Mouse (Mus musculus) CH12.LX (cell line): ENCODE data around the gene Gm12184. TPM values are rescaled to one million over a fixed set of nuclear protein-coding genes. Genes with fewer than 3 reads are reported as not detected.

Experiments
- DNase-seq: peaks from one replicate; pipeline ENCODE4 v3.0.0-alpha.2; 2013; ENCODE audit errors: extremely low read depth
- H3K27ac ChIP-seq: 2 replicates; pipeline ENCODE4 v1.5.1; 2012; ENCODE audit warnings: low read depth, mild to moderate bottlenecking, control low read depth, moderate library complexity; ENCODE audit not compliant: insufficient read depth
- H3K27me3 ChIP-seq: replicated peaks from 2 replicates; pipeline ENCODE3; 2012; ENCODE audit warnings: inconsistent platforms
- H3K36me3 ChIP-seq, 2 experiments: replicated peaks in 1 of 2; 2 replicates each; pipeline versions ENCODE3 to v1.6.1; 2012; ENCODE audit warnings: inconsistent platforms in 1 of 2, low read length in 1 of 2, mild to moderate bottlenecking in 1 of 2, mixed read lengths in 1 of 2, moderate library complexity in 1 of 2; ENCODE audit not compliant: control insufficient read depth in 1 of 2, insufficient read depth in 1 of 2
- H3K4me1 ChIP-seq, 2 experiments: 2 replicates each; pipeline ENCODE4 v1.6.1; 2012; ENCODE audit warnings: inconsistent platforms in 1 of 2, moderate library complexity in 1 of 2; ENCODE audit not compliant: insufficient read depth in 2 of 2, control insufficient read depth in 1 of 2
- H3K4me2 ChIP-seq: 2 replicates; pipeline ENCODE4 v1.6.1; 2012; ENCODE audit warnings: low read depth, mild to moderate bottlenecking, control low read depth; ENCODE audit not compliant: poor library complexity, insufficient read depth, severe bottlenecking
- H3K4me3 ChIP-seq, 3 experiments: fragments of 150-350 bp in 1 of 3; sonication (generic) in 1 of 3; replicated peaks in 1 of 3; 2 replicates each; pipeline versions ENCODE3 to v1.5.1; 2011 to 2012; ENCODE audit warnings: low read depth in 2 of 3, low read length in 2 of 3, mild to moderate bottlenecking in 2 of 3, moderate library complexity in 2 of 3, control low read depth in 1 of 3, improper control_type of control experiment in 1 of 3, inconsistent platforms in 1 of 3, mixed read lengths in 1 of 3; ENCODE audit not compliant: poor library complexity in 1 of 3
- H3K79me2 ChIP-seq: replicated peaks from 2 replicates; pipeline ENCODE4 v1.6.1; 2012; ENCODE audit warnings: mild to moderate bottlenecking, moderate library complexity; ENCODE audit not compliant: control insufficient read depth, poor library complexity, insufficient read depth, severe bottlenecking; ENCODE audit errors: extremely low read depth
- H3K9ac ChIP-seq: 2 replicates; pipeline ENCODE4 v1.6.1; 2012; ENCODE audit warnings: low read depth, mild to moderate bottlenecking, control low read depth, moderate library complexity; ENCODE audit not compliant: insufficient read depth
- H3K9me3 ChIP-seq: replicated peaks from 2 replicates; pipeline ENCODE3; 2012; ENCODE audit warnings: low read length, inconsistent platforms, mixed read lengths
- BHLHE40 ChIP-seq: IDR thresholded peaks from 2 replicates; pipeline ENCODE4 v1.6.1; 2011; ENCODE audit warnings: mild to moderate bottlenecking, low read depth, low read length, improper control_type of control experiment
- CHD1 ChIP-seq: IDR thresholded peaks from 2 replicates; pipeline ENCODE4 v1.6.1; 2012; ENCODE audit warnings: low read depth, low read length, improper control_type of control experiment, inconsistent platforms
- CTCF ChIP-seq, 2 experiments: IDR thresholded peaks in 1 of 2; conservative IDR thresholded peaks in 1 of 2; 2 replicates each; pipeline ENCODE4 v1.5.1; 2011 to 2012; ENCODE audit warnings: low read depth in 2 of 2, low read length in 2 of 2, improper control_type of control experiment in 1 of 2, inconsistent platforms in 1 of 2, mild to moderate bottlenecking in 1 of 2, moderate library complexity in 1 of 2
- E2F4 ChIP-seq: IDR thresholded peaks from 2 replicates; pipeline ENCODE4 v1.6.1; 2011; ENCODE audit warnings: low read depth, low read length, improper control_type of control experiment; ENCODE audit not compliant: insufficient replicate concordance
- EP300 ChIP-seq: IDR thresholded peaks from 2 replicates; pipeline ENCODE4 v1.6.1; 2011; ENCODE audit warnings: low read length, improper control_type of control experiment
- ETS1 ChIP-seq: conservative IDR thresholded peaks from 2 replicates; pipeline ENCODE4 v1.6.1; 2012; ENCODE audit warnings: low read depth, mild to moderate bottlenecking, inconsistent platforms, low read length, improper control_type of control experiment, moderate library complexity
- GABPA ChIP-seq: IDR thresholded peaks from 2 replicates; pipeline ENCODE4 v1.6.1; 2012; ENCODE audit warnings: low read depth, low read length, improper control_type of control experiment, inconsistent platforms; ENCODE audit not compliant: insufficient replicate concordance
- IRF4 ChIP-seq: IDR thresholded peaks from 2 replicates; pipeline ENCODE4 v1.6.1; 2014; ENCODE audit warnings: low read depth, mild to moderate bottlenecking, inconsistent platforms, low read length, improper control_type of control experiment
- JUND ChIP-seq: conservative IDR thresholded peaks from 2 replicates; pipeline ENCODE4 v1.6.1; 2011; ENCODE audit warnings: low read depth, low read length, improper control_type of control experiment
- KAT2A ChIP-seq: IDR thresholded peaks from 2 replicates; pipeline ENCODE4 v1.6.1; 2012; ENCODE audit warnings: low read length, improper control_type of control experiment, inconsistent platforms; ENCODE audit not compliant: insufficient replicate concordance
- MAX ChIP-seq: IDR thresholded peaks from 2 replicates; pipeline ENCODE4 v1.6.1; 2011; ENCODE audit warnings: low read length, improper control_type of control experiment
- MEF2A ChIP-seq: IDR thresholded peaks from 2 replicates; pipeline ENCODE4 v1.6.1; 2014; ENCODE audit warnings: low read depth, mild to moderate bottlenecking, inconsistent platforms, low read length, improper control_type of control experiment, borderline replicate concordance
- MXI1 ChIP-seq: IDR thresholded peaks from 2 replicates; pipeline ENCODE4 v1.6.1; 2011; ENCODE audit warnings: mild to moderate bottlenecking, low read depth, low read length, improper control_type of control experiment
- MYC ChIP-seq: IDR thresholded peaks from 2 replicates; pipeline ENCODE4 v1.6.1; 2011; ENCODE audit warnings: low read depth, mild to moderate bottlenecking, improper control_type of control experiment, low read length
- NELFE ChIP-seq: IDR thresholded peaks from 2 replicates; pipeline ENCODE4 v1.6.1; 2011; ENCODE audit warnings: low read depth, low read length, improper control_type of control experiment
- NRF1 ChIP-seq: IDR thresholded peaks from 2 replicates; pipeline ENCODE4 v1.6.1; 2014; ENCODE audit warnings: low read depth, mild to moderate bottlenecking, inconsistent platforms, low read length, improper control_type of control experiment, moderate library complexity
- POLR2A ChIP-seq: IDR thresholded peaks from 2 replicates; pipeline ENCODE4 v1.6.1; 2011; ENCODE audit warnings: low read depth, mild to moderate bottlenecking, improper control_type of control experiment, low read length
- POLR2AphosphoS2 ChIP-seq: IDR thresholded peaks from 2 replicates; pipeline ENCODE4 v1.6.1; 2011; ENCODE audit warnings: low read depth, low read length, improper control_type of control experiment
- RAD21 ChIP-seq: IDR thresholded peaks from 2 replicates; pipeline ENCODE4 v1.6.1; 2011; ENCODE audit warnings: low read depth, mild to moderate bottlenecking, low read length, improper control_type of control experiment, moderate library complexity
- RCOR1 ChIP-seq: conservative IDR thresholded peaks from 2 replicates; pipeline ENCODE4 v1.6.1; 2012; ENCODE audit warnings: low read depth, mild to moderate bottlenecking, inconsistent platforms, low read length, improper control_type of control experiment
- SIN3A ChIP-seq: IDR thresholded peaks from 2 replicates; pipeline ENCODE4 v1.6.1; 2012; ENCODE audit warnings: low read length, improper control_type of control experiment, inconsistent platforms
- SMC3 ChIP-seq: IDR thresholded peaks from 2 replicates; pipeline ENCODE4 v1.6.1; 2011; ENCODE audit warnings: low read depth, low read length, improper control_type of control experiment
- TBP ChIP-seq: conservative IDR thresholded peaks from 2 replicates; pipeline ENCODE4 v1.6.1; 2011; ENCODE audit warnings: low read depth, low read length, improper control_type of control experiment
- TCF12 ChIP-seq: IDR thresholded peaks from 2 replicates; pipeline ENCODE4 v1.6.1; 2014; ENCODE audit warnings: low read depth, mild to moderate bottlenecking, inconsistent platforms, low read length, improper control_type of control experiment
- UBTF ChIP-seq: IDR thresholded peaks from 2 replicates; pipeline ENCODE4 v1.6.1; 2012; ENCODE audit warnings: low read depth, mild to moderate bottlenecking, inconsistent platforms, low read length, improper control_type of control experiment, moderate library complexity
- USF2 ChIP-seq: conservative IDR thresholded peaks from 2 replicates; pipeline ENCODE4 v1.6.1; 2011; ENCODE audit warnings: low read depth, low read length, improper control_type of control experiment
- ZMIZ1 ChIP-seq: IDR thresholded peaks from 2 replicates; pipeline ENCODE4 v1.6.1; 2012; ENCODE audit warnings: low read depth, mild to moderate bottlenecking, inconsistent platforms, low read length, improper control_type of control experiment
- ZNF384 ChIP-seq: IDR thresholded peaks from 2 replicates; pipeline ENCODE4 v1.6.1; 2012; ENCODE audit warnings: low read depth, low read length, improper control_type of control experiment, inconsistent platforms
- dilution Hi-C: fragments of 300-500 bp; cut with MboI; formaldehyde crosslinking; loops from 2 replicates; pipeline ENCODE4 v1.14.3; 2020; ENCODE audit warnings: low sequenced_read_pairs; ENCODE audit not compliant: extremely low pct_unique_long_range_greater_than_20kb, extremely low pct_ligation_motif_present
- in situ Hi-C: fragments of 300-500 bp; cut with MboI; formaldehyde crosslinking; loops from 3 replicates; pipeline ENCODE4 v1.14.3; 2019; ENCODE audit warnings: low sequenced_read_pairs, low pct_ligation_motif_present, low pct_unique_long_range_greater_than_20kb, mixed read lengths
- polyA plus RNA-seq: library from polyadenylated mRNA; unstranded; fragments of >175 nt; gene quantifications from 2 replicates; pipeline ENCODE4 v1.2.1, GENCODE M21; 2012; ENCODE audit warnings: low read depth; ENCODE audit not compliant: insufficient read length
- total RNA-seq, 2 experiments: library from RNA; depleted of rRNA; stranded (reverse); fragments of 300-350 nt in 1 of 2; fragments of >200 nt in 1 of 2; gene quantifications; 2 replicates each; pipeline ENCODE4 v1.2.3; 2012 to 2014

Gene Gm12184
- total and polyA plus RNA-seq, 3 experiments = 5.6 to 51.6 (median 7.1) TPM

DNA sequence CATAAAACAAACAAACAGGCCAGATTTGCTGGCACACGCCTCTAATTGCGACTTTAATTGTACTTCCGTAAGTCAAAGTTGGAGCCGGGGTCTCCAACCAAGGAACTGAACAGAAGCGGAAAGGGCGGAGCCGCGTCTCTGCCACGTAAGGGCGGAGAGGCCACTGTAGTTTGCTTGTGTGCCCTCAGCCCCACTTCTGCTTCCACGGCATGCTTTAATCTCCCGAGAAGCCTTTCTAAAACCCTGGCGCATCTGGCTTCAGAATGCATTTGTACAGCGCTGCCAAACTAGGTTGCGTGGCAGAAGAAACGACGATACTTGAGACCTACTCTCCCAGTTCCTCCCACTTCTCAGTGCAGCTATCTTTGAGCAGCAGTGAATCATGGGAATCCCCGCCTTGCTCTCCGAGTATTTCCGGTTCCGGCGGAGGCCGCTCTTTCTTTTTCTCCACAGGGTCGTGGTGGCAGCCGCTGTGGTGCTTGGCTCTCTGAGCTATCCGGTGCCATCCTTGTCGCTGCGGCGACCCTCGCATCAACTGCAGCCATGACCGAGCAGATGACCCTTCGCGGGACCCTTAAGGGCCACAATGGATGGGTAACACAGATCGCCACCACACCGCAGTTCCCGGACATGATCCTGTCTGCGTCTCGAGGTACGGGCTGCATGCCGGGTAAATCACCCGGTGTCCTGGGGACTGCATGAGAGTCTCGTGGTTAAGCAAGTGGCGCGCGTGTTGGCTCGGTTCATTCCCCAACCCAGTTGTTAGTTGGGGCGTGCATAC, 26.3 kb downstream of the Gm12184 start, which contains the start of gene Rack1 (continued):
- peak; percentile 98 for TF ChIP-seq POLR2AphosphoS2
- TF ChIP-seq POLR2A = peak; percentile 99
- TF ChIP-seq GABPA = no peak; the same call in 1 of the 2 replicates
- TF ChIP-seq MEF2A = peak; percentile 69
- peak; percentile 100 for TF ChIP-seq NELFE
- TF ChIP-seq JUND = no peak; the same call in 1 of the 2 replicates
- no peak; the same call in 1 of the 2 replicates for TF ChIP-seq ZNF384
- 0 out of 2 replicates have a peak, but pooled peaks have one; percentile 27 for TF ChIP-seq UBTF
- no peak for TF ChIP-seq USF2
- peak; percentile 100 for TF ChIP-seq MYC
- TF ChIP-seq TBP = peak; percentile 97
- TF ChIP-seq, all 38 proteins: peak for 19

DNA sequence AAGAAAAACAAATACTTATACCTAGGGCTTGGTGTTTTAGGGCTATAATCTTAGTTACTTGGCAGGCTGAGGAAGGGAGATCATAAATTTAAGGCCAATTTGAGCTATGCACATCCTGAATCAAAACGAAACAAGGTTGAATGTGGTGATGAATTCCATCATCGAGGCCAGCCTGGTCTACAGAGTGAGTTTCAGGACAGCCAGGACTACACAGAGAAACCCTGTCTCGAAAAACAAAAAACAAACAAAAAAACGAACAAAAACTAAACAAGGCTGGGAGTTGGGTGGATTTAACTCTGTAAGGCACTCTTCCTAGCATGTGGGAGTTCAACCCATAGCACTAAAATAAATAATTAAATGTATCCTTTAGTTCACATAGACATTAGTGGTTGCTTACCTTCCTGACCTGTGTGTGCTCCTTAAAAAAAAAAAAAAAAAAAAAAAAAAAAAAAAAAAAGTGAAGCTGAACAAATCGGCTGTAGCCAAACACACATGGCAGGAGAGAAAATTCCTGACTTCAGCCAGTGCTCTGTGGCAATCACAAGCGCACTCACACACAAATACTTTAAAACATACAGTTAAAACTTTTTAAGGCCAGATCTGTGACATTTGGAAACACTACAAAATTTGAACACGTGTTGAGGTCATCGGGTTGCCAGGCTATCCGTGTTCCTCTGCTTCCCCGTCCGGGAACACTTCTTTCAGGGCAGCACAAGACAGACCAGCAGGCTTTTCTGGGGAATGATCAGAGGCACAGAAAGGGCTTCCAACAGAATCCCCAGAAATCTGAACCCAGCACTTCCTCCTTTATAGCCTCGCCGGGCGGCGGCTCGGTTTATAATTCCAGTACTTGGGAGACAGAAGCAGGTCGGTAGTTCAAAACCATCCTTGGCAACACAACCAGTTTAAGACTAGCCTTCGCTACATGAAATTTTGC, 27.2 kb downstream of the Gm12184 start:
- dilution Hi-C loops (no loop called here), in situ Hi-C loops (loop anchor here (5.0 kb wide), 1 partner anchor 303 kb away; no protein-coding TSS in a partner anchor)
- peaks cover 15 to 48% of the 10 kb centered on the region in 2 experiments for H3K4me1 ChIP-seq
- peak overlapping the region; percentile 86 for H3K27ac ChIP-seq
- H3K9me3 ChIP-seq = no peaks in the 10 kb centered on the region
- H3K9ac ChIP-seq = peak overlapping the region; percentile 98
- H3K36me3 ChIP-seq = peaks cover 34 to 47% of the 10 kb centered on the region in 2 experiments
- H3K27me3 ChIP-seq = no peaks in the 10 kb centered on the region
- TF ChIP-seq NELFE (no peak; the same call in 1 of the 2 replicates), CTCF (conservative IDR thresholded peaks at IDR 0.05 in 1 of 2, IDR thresholded peaks at IDR 0.05 in 1 of 2; ENCODE audit: low read depth in 2 of 2, low read length in 2 of 2) (no peak), MAX (peak; percentile 93), IRF4 (peak; percentile 53; the same call in 1 of the 2 replicates), ETS1 (peak; percentile 16; the same call in 1 of the 2 replicates), JUND (0 out of 2 replicates have a peak, but pooled peaks have one; percentile 25), BHLHE40 (0 out of 2 replicates have a peak, but pooled peaks have one; percentile 32), SMC3 (no peak), POLR2AphosphoS2 (no peak), ZMIZ1 (0 out of 2 replicates have a peak, but pooled peaks have one; percentile 13), SIN3A (peak; percentile 61), RCOR1 (no peak), CHD1 (peak; percentile 92; the same call in 1 of the 2 replicates), RAD21 (no peak), KAT2A (0 out of 2 replicates have a peak, but pooled peaks have one; percentile 48), GABPA (no peak), EP300 (no peak), TBP (peak; percentile 56; the same call in 1 of the 2 replicates), ZNF384 (peak; percentile 97), E2F4 (no peak), TCF12 (0 out of 2 replicates have a peak, but pooled peaks have one; percentile 11), MXI1 (peak; percentile 60; the same call in 1 of the 2 replicates), NRF1 (no peak), MYC (peak; percentile 97)
- TF ChIP-seq, all 38 proteins: peak for 14
- H3K4me3 ChIP-seq = peak overlapping the region; percentile 77 to 96 (median 89)
- H3K4me2 ChIP-seq = peak overlapping the region; percentile 87
- DNase-seq = no peak
- H3K79me2 ChIP-seq = peaks cover 60% of the 10 kb centered on the region
